Mouse (Mus musculus): ENCODE measurements around the gene Med6.

DNA sequence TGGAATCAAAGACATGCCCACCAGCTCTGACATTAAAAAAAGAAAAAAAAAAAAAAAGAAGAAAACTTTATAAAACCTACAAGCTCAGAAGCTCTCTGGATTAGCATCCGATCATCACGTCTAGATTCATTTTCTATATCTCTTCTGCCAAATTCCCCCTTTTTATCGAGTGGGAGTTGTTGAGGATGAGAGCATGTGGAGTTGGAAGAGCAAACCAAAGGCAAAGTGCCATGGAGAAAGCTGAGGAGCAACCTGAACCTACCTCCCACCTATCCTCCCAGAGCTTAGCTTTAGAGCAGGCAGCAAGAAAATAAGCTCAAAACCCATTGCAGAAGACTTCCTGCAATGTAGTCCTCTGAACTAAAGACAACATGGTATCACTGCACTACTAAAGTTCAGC is 30.6 kb downstream of the Med6 start:
- no peak for TF ChIP-seq CTCF (IDR thresholded peaks at IDR 0.05; ENCODE audit: borderline replicate concordance, insufficient read depth, low read depth, low read length)
- TF ChIP-seq POLR2A (IDR thresholded peaks at IDR 0.05; ENCODE audit: borderline replicate concordance, insufficient read depth, low read length), result no peak

All from cerebellum, adult 2 months (tissue).